Mouse (Mus musculus) frontal cortex, adult 2 months (tissue): ENCODE data around the gene Olfr659. TPM values are rescaled to one million over a fixed set of nuclear protein-coding genes. Genes with fewer than 3 reads are reported as not detected.

Experiments
- DNase-seq, 2 experiments: peaks; one replicate each; pipeline ENCODE4 v3.0.0; 2022; ENCODE audit warnings: low spot score in 1 of 2; ENCODE audit errors: extremely low spot score in 1 of 2
- polyA plus RNA-seq: library from polyadenylated mRNA; depleted of rRNA; stranded (reverse); fragments of >200 nt; gene quantifications from 2 replicates; pipeline ENCODE4 v1.2.3, GENCODE M21; 2012; rRNA removed

The Olfr659 gene
- polyA plus RNA-seq, result not detected in 2 replicates

- DNase-seq, result no peak
These were observed at the start of gene Olfr659 for GRCm38 (mm10) chr7:104666453-104666852. Gene Olfr659 (plus strand): TSS chr7:104666753.

GRCm38 (mm10) chr7:104624494-104624893 is 42.1 kb upstream of the Olfr659 start, which contains the start of gene Olfr657:
Gene Olfr657 (plus strand): TSS chr7:104624794.
- no peak for DNase-seq

GRCm38 (mm10) chr7:104646841-104647482 is 19.6 kb upstream of the Olfr659 start, which contains the start of gene Olfr658:
Gene Olfr658 (minus strand): TSS chr7:104647305.
- peak in 1 of 2 experiments; percentile 35 for DNase-seq

GRCm38 (mm10) chr7:104686201-104686600 is 19.6 kb downstream of the Olfr659 start, which contains the start of gene Olfr661:
Gene Olfr661 (plus strand): TSS chr7:104686501.
- no peak for DNase-seq

Other genes with a start within 250 kb of the Olfr659 start
- gene Trim30a, start 201.6 kb upstream of the Olfr659 start, polyA plus RNA-seq, result 2.6 and 2.8 TPM in 2 replicates
- 1.6 and 1.8 TPM in 2 replicates for gene Trim30d, start 158.9 kb upstream of the Olfr659 start, polyA plus RNA-seq
- gene Olfr651, start 116.6 kb upstream of the Olfr659 start, polyA plus RNA-seq, result not detected in 2 replicates
- gene Olfr652, start 105.9 kb upstream of the Olfr659 start, polyA plus RNA-seq, result not detected in 2 replicates
- not detected in 2 replicates for gene Olfr653, start 89.4 kb upstream of the Olfr659 start, polyA plus RNA-seq
- gene Olfr654, start 79.7 kb upstream of the Olfr659 start, polyA plus RNA-seq, result not detected in 2 replicates
- gene Olfr655, start 65.0 kb upstream of the Olfr659 start, polyA plus RNA-seq, result not detected in 2 replicates
- not detected in 2 replicates for gene Olfr656, start 52.8 kb upstream of the Olfr659 start, polyA plus RNA-seq
- gene Olfr657, start 42.0 kb upstream of the Olfr659 start, polyA plus RNA-seq, result not detected in 2 replicates
- 0.06 TPM in 1 of 2 replicates, not detected in the other for gene Olfr658, start 19.4 kb upstream of the Olfr659 start, polyA plus RNA-seq
- gene Olfr661, start 19.7 kb downstream of the Olfr659 start, polyA plus RNA-seq, result 0.11 TPM in 1 of 2 replicates, not detected in the other
- gene Usp17le, start 110.7 kb downstream of the Olfr659 start, polyA plus RNA-seq, result not detected in 2 replicates
- not detected in 2 replicates for gene Usp17lb, start 175.8 kb downstream of the Olfr659 start, polyA plus RNA-seq
- not detected in 2 replicates for gene Usp17la, start 190.3 kb downstream of the Olfr659 start, polyA plus RNA-seq
- gene Olfr665, start 211.3 kb downstream of the Olfr659 start, polyA plus RNA-seq, result not detected in 2 replicates
- gene Olfr666, start 229.2 kb downstream of the Olfr659 start, polyA plus RNA-seq, result not detected in 2 replicates